Mouse (Mus musculus) thymus, adult 18-20 months (tissue): ENCODE results near the gene Stk33.

Experiments used
- DNase-seq, 2 experiments: peaks; one replicate each; pipeline ENCODE4 v3.0.0; 2022; ENCODE audit warnings: mixed read lengths in 2 of 2

Gene Stk33

DNA sequence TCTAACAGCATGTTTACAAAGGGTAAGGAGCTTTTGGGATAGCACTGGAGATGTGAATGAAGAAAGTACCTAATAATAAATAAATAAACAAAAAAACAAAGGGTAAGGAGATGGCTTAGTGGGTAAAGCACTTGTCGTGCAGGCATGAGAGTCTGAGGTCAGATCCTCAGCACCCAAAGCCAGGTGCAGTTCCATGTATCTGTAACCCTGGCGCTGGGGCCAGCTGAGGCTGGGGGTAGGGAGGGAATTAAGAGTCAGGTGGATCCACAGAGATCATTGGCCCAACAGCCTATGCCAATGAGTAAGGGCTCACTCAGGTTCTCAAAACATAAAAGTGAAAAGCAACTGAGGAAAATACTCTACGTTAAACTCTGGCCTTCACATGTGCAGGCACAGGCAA, 91.6 kb downstream of the Stk33 start:
- no peak for DNase-seq

- DNase-seq = no peak
Observed at GRCm38 (mm10) chr7:109331722-109332121, 107.2 kb downstream of the Stk33 start.

- no peak for DNase-seq
Observed at GRCm38 (mm10) chr7:109328772-109329171, 110.1 kb downstream of the Stk33 start.

DNA sequence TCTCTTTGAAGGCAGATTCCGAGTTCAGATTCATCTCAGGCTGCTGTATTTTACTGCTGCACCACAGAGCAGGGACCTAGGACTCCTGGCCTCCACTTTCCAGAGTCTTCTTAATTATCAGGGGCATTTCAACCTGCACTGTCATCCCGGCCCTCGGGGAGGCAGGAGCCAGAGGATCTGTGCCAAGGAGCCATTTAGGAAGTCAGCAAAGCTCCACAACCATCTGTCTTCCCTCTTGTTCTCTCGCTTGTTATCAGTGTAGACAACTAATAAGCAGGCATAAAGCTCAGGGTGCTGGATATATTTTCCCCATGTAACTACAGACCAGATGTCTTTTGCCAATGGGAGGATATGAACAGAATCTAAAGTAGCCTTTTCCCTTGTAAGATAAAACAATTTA, 112.1 kb downstream of the Stk33 start:
- DNase-seq = no peak

- no peak for DNase-seq
Observed at GRCm38 (mm10) chr7:109325731-109326130, 113.2 kb downstream of the Stk33 start.

GRCm38 (mm10) chr7:109325169-109325568, 113.7 kb downstream of the Stk33 start:
- DNase-seq = no peak

GRCm38 (mm10) chr7:109309506-109309905, 129.4 kb downstream of the Stk33 start:
- no peak for DNase-seq

GRCm38 (mm10) chr7:109295807-109296206, 143.1 kb downstream of the Stk33 start:
- DNase-seq = no peak

DNA sequence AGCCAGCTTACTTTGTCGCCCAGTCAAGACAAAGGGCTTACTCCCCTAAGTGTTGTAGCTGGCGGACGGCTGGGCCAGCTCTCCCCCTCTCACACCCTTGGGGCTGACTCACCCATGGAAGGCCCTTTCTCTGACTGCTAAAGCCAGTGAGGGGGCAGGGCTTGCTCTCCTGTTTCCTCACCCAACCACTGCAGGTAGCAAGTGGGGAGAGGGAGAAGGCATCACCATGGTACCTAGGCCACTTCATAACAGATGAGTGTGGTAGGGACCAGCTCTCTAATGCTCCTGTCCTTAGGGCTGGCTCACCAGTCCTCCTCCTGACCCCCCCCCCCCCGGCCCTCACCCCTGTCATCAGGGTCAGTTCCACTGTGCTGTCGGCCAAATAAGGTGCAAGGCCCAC, 143.5 kb downstream of the Stk33 start:
- no peak for DNase-seq

GRCm38 (mm10) chr7:109290501-109290900, 148.4 kb downstream of the Stk33 start:
- DNase-seq = no peak

GRCm38 (mm10) chr7:109289106-109289505, 149.8 kb downstream of the Stk33 start:
- DNase-seq = no peak

GRCm38 (mm10) chr7:109282106-109282505, 156.8 kb downstream of the Stk33 start:
- no peak for DNase-seq

DNA sequence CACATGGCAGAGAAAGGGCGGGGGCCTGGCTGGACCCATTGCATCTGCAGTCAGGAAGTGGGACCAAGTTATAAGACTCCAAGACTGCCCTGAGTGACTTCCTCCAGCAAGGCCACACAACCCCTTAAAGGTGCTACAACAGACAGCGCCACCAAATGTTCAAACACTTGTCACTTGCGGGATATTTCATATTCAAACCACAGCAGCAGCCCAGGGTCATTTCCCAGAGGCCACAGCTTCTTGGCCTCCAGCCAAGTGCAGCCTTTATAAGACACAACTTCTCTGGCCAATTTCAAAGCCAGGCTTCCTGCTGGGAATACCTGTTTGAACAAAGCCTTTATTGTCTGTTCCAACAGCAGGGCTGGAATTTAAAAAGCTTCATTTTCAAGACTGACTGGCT, 162.3 kb downstream of the Stk33 start:
- DNase-seq = no peak

DNA sequence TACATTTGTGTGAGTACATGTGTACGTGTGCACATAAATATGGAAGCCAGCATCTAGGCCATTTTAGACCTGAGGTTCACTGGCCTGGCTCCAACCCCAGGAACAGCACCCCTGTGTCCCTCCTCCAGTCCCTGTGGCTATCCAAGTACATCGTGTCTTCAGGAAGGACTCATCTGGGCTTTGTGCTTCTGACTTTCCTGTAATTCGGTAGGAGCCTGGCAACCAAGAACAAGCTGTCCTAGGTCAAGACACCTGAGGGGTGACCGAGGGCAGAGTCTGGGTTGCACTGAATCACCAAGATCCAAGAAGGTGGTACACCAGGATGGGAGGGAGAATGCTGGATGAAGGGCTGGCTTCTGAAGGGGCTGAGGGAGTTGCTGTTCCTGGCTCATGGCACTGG, 163.0 kb downstream of the Stk33 start:
- no peak for DNase-seq

- DNase-seq = no peak
Observed at GRCm38 (mm10) chr7:109275151-109275550, 163.7 kb downstream of the Stk33 start.

DNA sequence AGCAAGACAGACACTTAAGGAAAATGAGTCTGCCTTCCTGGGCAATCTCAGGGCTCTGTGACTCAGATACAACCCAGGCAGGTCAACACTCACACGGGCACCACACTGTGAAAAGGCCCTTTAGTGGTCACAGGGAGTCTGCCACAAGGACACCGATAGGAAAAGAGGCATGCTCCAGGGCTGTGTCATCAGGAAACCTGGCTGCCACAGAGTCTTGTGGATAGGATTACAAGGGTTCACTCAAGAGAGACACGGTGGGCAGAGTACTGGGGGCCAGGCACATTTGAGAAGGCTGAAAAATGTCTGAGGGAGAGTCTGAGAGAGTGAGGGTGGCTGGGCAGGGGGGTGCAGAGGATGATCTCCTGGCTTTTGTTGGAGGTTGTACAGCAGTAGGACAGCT, 164.6 kb downstream of the Stk33 start:
- no peak for DNase-seq

GRCm38 (mm10) chr7:109269046-109269445, 169.8 kb downstream of the Stk33 start:
- no peak for DNase-seq

DNA sequence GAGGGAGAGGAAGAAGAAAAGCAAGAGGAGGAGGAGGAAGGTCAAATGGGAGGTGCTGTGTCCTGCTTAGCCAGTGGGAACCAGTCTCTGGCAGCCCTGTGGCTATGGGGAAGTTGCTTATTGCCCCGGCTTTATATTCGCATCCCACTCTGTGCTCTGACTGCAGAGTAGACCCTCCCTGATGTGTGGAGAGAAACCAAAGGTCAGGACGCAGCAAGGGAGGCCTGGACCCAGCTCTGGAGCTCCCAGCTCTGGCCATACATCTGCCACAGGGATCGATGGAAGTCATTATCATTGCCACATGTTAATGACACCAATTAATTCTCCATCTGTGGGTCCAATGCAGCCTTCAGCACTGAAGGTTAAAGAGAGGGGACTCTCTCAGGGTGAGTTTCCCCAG, 171.5 kb downstream of the Stk33 start:
- DNase-seq = no peak

DNA sequence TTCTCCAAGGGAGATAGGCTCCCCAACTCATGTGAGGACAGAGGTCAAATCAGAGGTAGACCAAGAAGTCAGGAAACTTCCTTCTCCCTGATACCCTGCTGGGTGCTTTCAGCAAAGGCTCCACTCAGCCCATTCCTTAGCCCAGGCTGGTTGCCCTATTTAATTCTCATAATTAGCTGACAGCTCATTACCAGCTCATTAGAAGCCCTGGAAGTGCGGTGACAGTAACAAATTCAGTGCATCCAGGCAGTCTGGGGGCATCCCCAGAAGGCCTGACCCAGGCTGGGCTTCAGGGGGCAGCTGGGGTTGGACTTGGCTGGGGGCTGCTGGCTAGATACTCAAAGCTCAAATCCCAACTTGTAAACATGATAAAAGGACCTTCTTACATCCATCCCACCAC, 172.7 kb downstream of the Stk33 start:
- DNase-seq = no peak

DNA sequence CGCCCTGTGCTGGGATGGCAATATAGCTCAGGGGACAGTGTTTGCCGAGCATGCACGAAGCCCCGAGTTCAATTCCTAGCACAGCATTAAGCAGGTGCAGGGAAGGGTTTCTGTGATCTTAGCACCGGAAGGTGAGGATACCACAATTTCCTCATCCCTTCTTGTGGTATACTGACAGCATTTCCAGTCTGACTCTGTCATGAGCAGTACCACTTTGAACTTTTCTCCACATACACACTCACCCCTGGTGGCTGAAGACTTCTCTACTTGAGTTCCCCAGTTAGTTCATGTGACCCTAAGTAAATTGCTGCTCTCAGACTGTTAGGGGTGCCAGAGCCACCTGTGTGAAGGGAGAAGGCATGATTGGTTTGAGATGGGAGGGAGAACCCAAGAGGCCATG, 173.3 kb downstream of the Stk33 start:
- DNase-seq = peak in 1 of 2 experiments; percentile 50

GRCm38 (mm10) chr7:109255506-109256352, 183.2 kb downstream of the Stk33 start:
- DNase-seq = peak; percentile 23 to 27

- DNase-seq = no peak
Observed at GRCm38 (mm10) chr7:109251418-109251817, 187.5 kb downstream of the Stk33 start.

DNA sequence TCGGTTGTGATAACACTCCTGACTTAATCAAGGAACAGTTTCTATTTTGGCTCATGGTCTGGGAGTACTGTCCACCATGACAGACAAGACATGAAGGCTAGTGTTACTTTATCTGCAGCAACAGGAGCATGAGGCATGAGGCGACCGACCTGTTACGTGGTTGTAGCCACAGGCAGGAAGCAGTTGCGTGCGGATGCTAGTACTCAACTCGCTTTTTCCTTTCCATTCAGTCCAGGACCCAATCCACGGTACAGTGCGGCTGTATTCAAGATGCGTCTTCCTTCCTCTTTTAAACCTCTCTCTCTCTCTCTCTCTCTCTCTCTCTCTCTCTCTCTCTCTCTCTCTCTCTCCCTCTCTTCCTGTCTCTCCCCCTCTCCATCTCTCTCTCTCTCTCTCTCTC, 194.1 kb downstream of the Stk33 start:
- DNase-seq = no peak

- no peak for DNase-seq
Observed at GRCm38 (mm10) chr7:109241313-109241712, 197.6 kb downstream of the Stk33 start.

DNA sequence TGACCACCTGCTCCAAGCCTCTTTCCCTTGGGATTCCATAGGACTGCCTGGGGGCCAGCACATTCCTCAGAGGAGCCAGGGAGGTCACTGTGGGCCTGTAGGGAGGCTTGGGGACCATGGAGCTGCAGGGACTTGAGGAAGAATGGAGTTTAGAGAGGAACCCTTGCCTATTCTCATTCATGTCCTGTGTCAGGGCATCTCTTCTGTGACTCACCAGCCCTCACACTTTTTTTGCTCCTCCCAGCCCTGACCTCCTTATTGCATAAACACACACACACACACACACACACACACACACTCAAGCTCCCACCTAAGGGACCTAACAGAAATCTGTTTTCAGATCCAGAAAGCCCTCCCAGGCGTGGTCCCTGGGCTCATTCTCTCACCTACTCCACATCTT, 199.5 kb downstream of the Stk33 start:
- no peak for DNase-seq
